Comparison of ENCODE assay signal across 17 mouse cellular contexts in the genomic region with DNA sequence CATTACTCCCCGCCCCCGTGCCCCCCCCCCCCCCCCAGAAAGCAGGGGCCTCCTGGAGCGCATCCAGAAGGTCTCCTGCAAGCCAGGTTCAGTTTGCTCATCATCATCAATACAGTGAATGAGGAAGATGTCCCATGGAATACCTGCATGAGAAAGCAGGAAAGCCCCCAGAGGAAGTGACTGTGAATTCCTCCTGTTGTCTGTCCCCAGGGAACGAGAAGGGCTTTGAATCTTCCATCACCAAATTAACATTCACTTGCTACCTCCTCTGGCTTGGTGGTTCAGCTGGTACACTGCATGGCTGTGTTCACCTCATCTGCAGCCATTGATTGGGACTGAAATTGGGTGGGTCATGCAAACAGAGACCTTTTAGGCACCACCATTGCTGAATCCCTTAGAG. TPM values are rescaled to one million over a fixed set of nuclear protein-coding genes. Genes with fewer than 3 reads are reported as not detected.
"Had no signal": no experiment of that assay in that cellular context is flagged by ENCODE, and none has a peak within 500 bp of the region (broad histone marks: within the 10 kb centered on the region; RNA-seq: fewer than 3 reads in every experiment).

No protein-coding gene starts in this region.

- H3K4me1 ChIP-seq: neural tube, embryonic 12.5 days; stomach, embryonic 15.5 days had no signal

- H3K27me3 ChIP-seq: neural tube, embryonic 12.5 days; neural tube, embryonic 13.5 days; neural tube, embryonic 15.5 days; stomach, embryonic 15.5 days had no signal

- H3K4me2 ChIP-seq: neural tube, embryonic 12.5 days; neural tube, embryonic 13.5 days; neural tube, embryonic 15.5 days; stomach, embryonic 15.5 days had no signal

- H3K36me3 ChIP-seq: neural tube, embryonic 12.5 days; neural tube, embryonic 13.5 days; neural tube, embryonic 15.5 days; stomach, embryonic 15.5 days had no signal

- H3K9ac ChIP-seq: neural tube, embryonic 12.5 days; neural tube, embryonic 13.5 days; neural tube, embryonic 15.5 days; stomach, embryonic 15.5 days had no signal

- H3K4me3 ChIP-seq: neural tube, embryonic 12.5 days; neural tube, embryonic 13.5 days; neural tube, embryonic 15.5 days; stomach, embryonic 15.5 days had no signal

- H3K27ac ChIP-seq: neural tube, embryonic 12.5 days; neural tube, embryonic 13.5 days; neural tube, embryonic 15.5 days; stomach, embryonic 15.5 days; stomach, postnatal 0 days had no signal

- H3K9me3 ChIP-seq: neural tube, embryonic 12.5 days; neural tube, embryonic 13.5 days; neural tube, embryonic 15.5 days; stomach, embryonic 15.5 days had no signal

- DNase-seq: retina, postnatal 1 day; right cerebral cortex, postnatal 14 days; right cerebral cortex, postnatal 4 days; thymus, adult 18-20 months; thymus, adult 2 months; thymus, postnatal 14 days; thymus, postnatal 25 days; thymus, postnatal 36 days; thymus, postnatal 4 days had no signal

RNA-seq across cellular contexts. Expression of gene Slc4a1, which starts 19.1 kb away (rescaled TPM):
- polyA plus RNA-seq: small intestine, adult 2 months; testis, adult 2 months; urinary bladder, adult 2 months had no signal
